Mouse (Mus musculus) cerebellum, adult 2 months (tissue): ENCODE measurements around the gene Trp53tg5. TPM values are rescaled to one million over a fixed set of nuclear protein-coding genes. Genes with fewer than 3 reads are reported as not detected.

Source experiments
- DNase-seq, 2 experiments: peaks; one replicate each; pipeline ENCODE4 v3.0.0; 2021
- H3K27ac ChIP-seq: fragments of 200-500 bp; 2 replicates; pipeline ENCODE4 v1.5.1; 2012; ENCODE audit warnings: low read length, control low read depth, inconsistent platforms; ENCODE audit not compliant: insufficient read depth
- H3K27me3 ChIP-seq: fragments of 200-500 bp; 2 replicates; pipeline ENCODE4 v1.6.1; 2012; ENCODE audit warnings: inconsistent platforms, mild to moderate bottlenecking, low read length, moderate library complexity; ENCODE audit not compliant: control insufficient read depth, insufficient read depth
- H3K4me1 ChIP-seq: fragments of 200-500 bp; 2 replicates; pipeline ENCODE4 v1.6.1; 2011; ENCODE audit warnings: low read length; ENCODE audit not compliant: control insufficient read depth, insufficient read depth
- H3K4me3 ChIP-seq: fragments of 200-500 bp; replicated peaks from 2 replicates; pipeline ENCODE3; 2011; ENCODE audit warnings: mild to moderate bottlenecking, low read depth, low read length, control low read depth; ENCODE audit not compliant: insufficient read depth
- CTCF ChIP-seq: fragments of 200-500 bp; IDR thresholded peaks from 2 replicates; pipeline ENCODE4 v1.5.1; 2011; ENCODE audit warnings: low read depth, mild to moderate bottlenecking, control low read depth, low read length, moderate library complexity, borderline replicate concordance; ENCODE audit not compliant: insufficient read depth
- POLR2A ChIP-seq: fragments of 200-500 bp; IDR thresholded peaks from 2 replicates; pipeline ENCODE4 v1.6.1; 2011; ENCODE audit warnings: low read length, control low read depth, borderline replicate concordance; ENCODE audit not compliant: insufficient read depth
- WGBS: fragments of 180-500 bp; shearing (Covaris S2); methylation state at CpG from one replicate; pipeline ENCODE4 v1.1.7; 2018; 5-methylcytosine and 5-hydroxymethylcytosine counted together
- polyA plus RNA-seq: library from polyadenylated mRNA; depleted of rRNA; stranded (reverse); fragments of >200 nt; gene quantifications from 2 replicates; pipeline ENCODE4 v1.2.3, GENCODE M21; 2012

The Trp53tg5 gene
- polyA plus RNA-seq, 1 experiment, result not detected

GRCm38 (mm10) chr2:164437710-164438109 is 35.8 kb downstream of the Trp53tg5 start:
- H3K4me3 ChIP-seq, result peak overlapping the region; percentile 16
- WGBS, result 74% methylated on average over 6 of the region's 6 CpGs

GRCm38 (mm10) chr2:164436961-164437360 is 36.6 kb downstream of the Trp53tg5 start:
- H3K27me3 ChIP-seq, result no peaks in the 10 kb centered on the region
- WGBS, result 55% methylated on average over 3 of the region's 3 CpGs
- no peaks in the 10 kb centered on the region for H3K4me1 ChIP-seq
- no peak for DNase-seq
- TF ChIP-seq POLR2A (no peak), CTCF (no peak)
- peak overlapping the region; percentile 17; the same call in 1 of the 2 replicates for H3K27ac ChIP-seq
- H3K4me3 ChIP-seq, result no peak overlapping the region

More at GRCm38 (mm10) chr2:164437710-164438109, 35.8 kb downstream of the Trp53tg5 start:
- DNase-seq, result no peak
- Histone ChIP-seq H3K27ac (peak overlapping the region; percentile 41; the same call in 1 of the 2 replicates), H3K4me1 (no peaks in the 10 kb centered on the region), H3K27me3 (no peaks in the 10 kb centered on the region)
- TF ChIP-seq POLR2A (no peak), CTCF (no peak)

GRCm38 (mm10) chr2:164436215-164436913 is 37.2 kb downstream of the Trp53tg5 start:
- DNase-seq, result peak in 1 of 2 experiments; percentile 33
- H3K27me3 ChIP-seq, result no peaks in the 10 kb centered on the region
- H3K4me1 ChIP-seq, result no peaks in the 10 kb centered on the region
- H3K4me3 ChIP-seq, result no peak overlapping the region
- TF ChIP-seq CTCF (no peak), POLR2A (no peak)
- 26% methylated on average over 8 of the region's 8 CpGs for WGBS
- peak overlapping the region; percentile 17; the same call in 1 of the 2 replicates for H3K27ac ChIP-seq

- 56% methylated on average over 5 of the region's 5 CpGs for WGBS
Measured at GRCm38 (mm10) chr2:164435216-164436090, 38.1 kb downstream of the Trp53tg5 start.

DNA sequence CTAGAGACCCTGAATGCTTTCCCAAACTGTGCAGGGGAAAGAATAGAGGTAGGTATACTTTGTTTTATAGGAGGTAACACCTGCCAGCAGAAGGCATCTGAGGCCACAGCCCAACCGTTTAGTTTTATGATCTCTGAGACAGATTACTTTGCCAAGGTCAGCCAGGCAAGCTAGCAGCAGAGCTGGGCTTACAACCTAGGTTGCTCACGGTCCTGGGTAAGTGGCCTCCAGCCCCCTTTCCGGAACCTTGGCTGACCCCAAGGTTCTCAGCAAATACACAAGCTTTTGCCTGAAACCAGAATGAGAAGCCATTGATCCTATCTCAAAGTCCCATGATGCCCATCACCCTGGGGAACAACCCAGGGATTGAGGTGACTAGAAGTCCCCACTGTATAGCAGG is 38.8 kb downstream of the Trp53tg5 start:
- Histone ChIP-seq H3K27ac (no peak overlapping the region), H3K4me1 (no peaks in the 10 kb centered on the region), H3K27me3 (no peaks in the 10 kb centered on the region), H3K4me3 (no peak overlapping the region)
- no peak for DNase-seq
- WGBS, result 79% methylated on average over 3 of the region's 3 CpGs
- TF ChIP-seq POLR2A (no peak), CTCF (no peak)

More at GRCm38 (mm10) chr2:164435216-164436090, 38.1 kb downstream of the Trp53tg5 start:
- TF ChIP-seq POLR2A (no peak), CTCF (no peak)
- no peak overlapping the region for H3K4me3 ChIP-seq
- H3K27me3 ChIP-seq, result no peaks in the 10 kb centered on the region
- no peak for DNase-seq
- no peaks in the 10 kb centered on the region for H3K4me1 ChIP-seq
- H3K27ac ChIP-seq, result no peak overlapping the region

- 86% methylated on average over 9 of the region's 9 CpGs for WGBS
- Histone ChIP-seq H3K27me3 (no peaks in the 10 kb centered on the region), H3K27ac (no peak overlapping the region), H3K4me1 (no peaks in the 10 kb centered on the region), H3K4me3 (no peak overlapping the region)
- DNase-seq, result no peak
- TF ChIP-seq POLR2A (no peak), CTCF (no peak)
Measured at GRCm38 (mm10) chr2:164433278-164433895, 40.1 kb downstream of the Trp53tg5 start.

DNA sequence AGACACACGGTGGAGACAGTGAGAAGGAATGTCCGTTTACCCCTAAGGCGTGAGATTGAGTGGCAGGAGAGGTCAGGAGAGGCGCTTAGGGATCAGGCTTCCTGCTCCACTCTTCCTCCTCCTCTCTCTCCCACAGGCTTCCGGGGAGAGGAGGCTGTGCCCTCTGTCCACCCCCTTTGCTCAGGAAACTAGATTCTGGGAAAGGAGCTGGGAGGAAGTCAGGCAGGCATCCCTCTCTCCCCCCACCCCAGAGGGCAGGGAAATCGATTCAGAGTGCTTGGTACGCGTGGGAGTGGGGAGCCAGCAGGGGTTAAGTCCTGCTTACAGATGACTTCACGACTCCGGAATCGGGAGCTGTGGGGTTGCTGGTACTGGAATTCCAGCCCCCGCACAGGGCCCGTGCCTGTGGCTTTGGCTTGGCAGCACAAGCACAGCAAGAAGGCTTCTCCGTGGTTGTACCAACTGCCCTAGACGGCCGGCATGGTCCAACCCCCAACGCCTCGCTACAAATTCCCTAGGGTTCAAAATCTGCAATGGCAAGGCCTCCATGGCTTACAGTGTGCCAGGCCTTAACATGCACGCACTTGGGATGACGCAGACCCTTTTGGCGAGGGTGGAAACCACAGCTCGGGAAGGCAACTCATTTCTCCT is 40.9 kb downstream of the Trp53tg5 start:
- H3K4me3 ChIP-seq, result no peak overlapping the region
- TF ChIP-seq POLR2A, result no peak
- no peak for TF ChIP-seq CTCF
- no peaks in the 10 kb centered on the region for H3K27me3 ChIP-seq
- WGBS, result 17% methylated on average over 22 of the region's 22 CpGs
- H3K4me1 ChIP-seq, result no peaks in the 10 kb centered on the region
- H3K27ac ChIP-seq, result no peak overlapping the region
- DNase-seq, result no peak
